Mouse (Mus musculus): ENCODE results near the gene Acta2.

The Acta2 gene

DNA sequence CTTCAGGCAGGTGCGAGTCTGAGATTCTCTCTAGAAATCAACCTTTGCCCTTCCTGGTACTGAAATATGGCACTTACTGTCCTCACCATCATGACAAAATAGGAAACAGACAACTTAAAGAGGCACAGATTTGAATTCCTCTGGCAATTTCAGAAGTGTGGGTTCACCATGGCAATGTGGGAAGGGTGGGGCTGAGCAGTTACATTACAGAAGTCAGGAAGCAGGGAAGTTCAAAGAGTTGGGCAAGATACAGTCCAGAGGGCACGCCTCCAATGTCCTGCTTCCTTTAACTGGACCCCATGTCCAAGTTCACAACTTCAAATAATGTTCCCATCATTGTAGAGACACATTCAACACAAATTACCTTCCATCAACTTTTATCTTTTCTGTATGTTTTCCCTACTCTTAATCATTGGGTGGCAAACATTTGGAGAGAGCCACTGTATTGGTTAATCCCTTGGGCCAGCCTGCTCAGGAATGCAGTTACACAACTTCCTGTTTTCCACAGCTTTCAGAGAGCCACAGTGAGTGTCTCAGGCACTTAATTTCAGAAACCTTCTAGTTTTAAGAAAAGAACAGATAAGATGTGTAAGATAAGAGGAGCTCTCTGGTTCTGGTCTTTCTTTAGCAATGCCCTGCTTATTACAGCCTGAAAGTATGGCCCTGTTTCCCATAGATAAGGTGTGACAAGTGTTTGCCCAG lies 7.0 kb upstream of the Acta2 start:
- H3K36me3 ChIP-seq (ENCODE audit: insufficient read depth, low read length) = no peaks in the 10 kb centered on the region
- no peak overlapping the region for H3K4me3 ChIP-seq (replicated peaks; ENCODE audit: low read length)
- H3K9me3 ChIP-seq (ENCODE audit: low read length) = no peaks in the 10 kb centered on the region
- no peaks in the 10 kb centered on the region for H3K27me3 ChIP-seq (ENCODE audit: insufficient read depth, low read length)
- no peaks in the 10 kb centered on the region for H3K4me1 ChIP-seq (replicated peaks; ENCODE audit: low read depth, low read length)
- TF ChIP-seq CTCF (conservative IDR thresholded peaks at IDR 0.05; ENCODE audit: low read length) (no peak), POU5F1 (IDR thresholded peaks at IDR 0.05; ENCODE audit: borderline replicate concordance, low read length) (no peak), NANOG (IDR thresholded peaks at IDR 0.05; ENCODE audit: borderline replicate concordance, low read length) (no peak)

DNA sequence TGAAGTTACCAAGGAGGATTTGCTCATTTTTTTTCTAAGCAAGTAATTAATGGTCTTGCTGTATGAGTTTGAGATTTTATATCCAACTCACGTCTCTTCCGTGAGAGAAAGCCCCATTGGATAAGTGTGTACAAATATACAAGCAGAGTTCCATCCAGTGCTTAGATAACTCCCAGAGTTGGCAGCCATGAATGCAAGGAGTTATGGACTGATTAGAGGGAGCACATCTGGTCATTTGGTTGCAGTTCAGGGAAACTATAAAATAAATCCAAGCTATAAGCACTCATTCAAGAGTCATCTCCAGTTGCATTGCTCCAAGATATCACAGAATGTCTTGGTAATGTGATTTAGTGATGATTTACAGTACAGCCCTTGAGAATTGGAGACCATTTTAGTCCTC lies 1.5 kb upstream of the Acta2 start:
- Histone ChIP-seq H3K4me1 (replicated peaks; ENCODE audit: low read depth, low read length) (peaks cover 6% of the 10 kb centered on the region; the same call in 1 of the 2 replicates), H3K36me3 (ENCODE audit: insufficient read depth, low read length) (no peaks in the 10 kb centered on the region), H3K9me3 (ENCODE audit: low read length) (no peaks in the 10 kb centered on the region), H3K27me3 (ENCODE audit: insufficient read depth, low read length) (no peaks in the 10 kb centered on the region), H3K4me3 (replicated peaks; ENCODE audit: low read length) (no peak overlapping the region)
- TF ChIP-seq POU5F1 (IDR thresholded peaks at IDR 0.05; ENCODE audit: borderline replicate concordance, low read length) (no peak), NANOG (IDR thresholded peaks at IDR 0.05; ENCODE audit: borderline replicate concordance, low read length) (no peak), CTCF (conservative IDR thresholded peaks at IDR 0.05; ENCODE audit: low read length) (no peak)

- H3K9me3 ChIP-seq (ENCODE audit: low read length) = no peaks in the 10 kb centered on the region
- H3K27me3 ChIP-seq (ENCODE audit: insufficient read depth, low read length) = no peaks in the 10 kb centered on the region
- H3K4me3 ChIP-seq (replicated peaks; ENCODE audit: low read length) = no peak overlapping the region
- H3K4me1 ChIP-seq (replicated peaks; ENCODE audit: low read depth, low read length) = peaks cover 6% of the 10 kb centered on the region; the same call in 1 of the 2 replicates
- no peaks in the 10 kb centered on the region for H3K36me3 ChIP-seq (ENCODE audit: insufficient read depth, low read length)
- TF ChIP-seq CTCF (conservative IDR thresholded peaks at IDR 0.05; ENCODE audit: low read length) = no peak
Measured at GRCm38 (mm10) chr19:34256149-34256548, 759 bp upstream of the Acta2 start.

DNA sequence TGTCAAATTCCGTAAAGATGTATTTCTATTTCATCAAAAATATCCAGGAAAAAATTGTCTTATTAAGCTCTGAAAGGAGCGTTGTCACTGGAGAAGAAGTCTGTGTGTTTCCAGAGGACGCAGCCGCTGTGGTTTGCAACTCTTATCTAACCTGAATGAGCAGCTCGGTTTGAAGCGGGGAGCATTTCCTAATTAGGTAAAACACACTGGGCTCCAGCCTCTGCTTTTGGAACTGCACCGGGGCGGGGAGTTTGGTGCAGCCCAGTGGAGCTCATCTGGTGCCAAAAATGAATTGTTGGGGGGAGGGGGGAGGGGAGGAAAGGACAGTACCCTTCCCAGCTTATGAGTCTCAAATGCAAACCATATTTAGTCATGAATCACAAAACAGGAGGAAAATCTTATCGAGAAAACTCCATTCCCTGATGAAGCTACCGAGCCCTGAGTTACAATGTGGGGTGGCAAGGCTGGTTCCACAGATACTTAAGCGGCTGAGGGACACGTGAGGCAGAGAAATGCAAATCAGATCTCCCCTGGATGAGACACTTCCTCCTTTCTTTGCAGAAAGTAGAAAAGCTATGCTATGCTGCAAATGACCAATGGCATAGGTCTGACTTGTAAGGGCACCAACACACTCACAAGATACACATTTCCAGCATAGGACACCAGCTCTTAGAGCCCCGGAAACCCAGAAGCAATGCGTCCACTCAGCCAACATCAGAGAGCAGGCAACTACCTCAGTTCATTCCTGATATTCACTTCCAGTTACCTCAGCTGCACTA lies 1.1 kb downstream of the Acta2 start:
- TF ChIP-seq NANOG (IDR thresholded peaks at IDR 0.05; ENCODE audit: borderline replicate concordance, low read length) = no peak
- TF ChIP-seq POU5F1 (IDR thresholded peaks at IDR 0.05; ENCODE audit: borderline replicate concordance, low read length) = no peak
- TF ChIP-seq CTCF (conservative IDR thresholded peaks at IDR 0.05; ENCODE audit: low read length) = no peak
- no peaks in the 10 kb centered on the region for H3K27me3 ChIP-seq (ENCODE audit: insufficient read depth, low read length)

DNA sequence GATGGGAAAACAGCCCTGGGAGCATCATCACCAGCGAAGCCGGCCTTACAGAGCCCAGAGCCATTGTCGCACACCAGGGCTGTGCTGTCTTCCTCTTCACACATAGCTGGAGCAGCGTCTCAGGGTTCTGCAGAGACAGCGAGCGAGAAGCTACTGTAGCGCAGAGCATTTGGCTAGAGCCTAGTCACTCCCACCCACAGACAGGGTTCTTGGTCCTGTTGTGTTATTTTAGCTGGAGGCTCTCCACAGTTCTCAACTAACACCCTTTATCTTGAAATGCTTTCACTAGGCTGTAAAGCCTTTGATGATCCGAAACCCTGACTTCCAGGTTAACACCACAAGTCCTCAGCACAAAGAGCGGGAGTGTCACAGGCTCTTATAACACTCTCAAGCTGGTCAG lies 2.9 kb downstream of the Acta2 start:
- H3K27me3 ChIP-seq (ENCODE audit: insufficient read depth, low read length) = no peaks in the 10 kb centered on the region
- no peaks in the 10 kb centered on the region for H3K36me3 ChIP-seq (ENCODE audit: insufficient read depth, low read length)
- H3K4me3 ChIP-seq (replicated peaks; ENCODE audit: low read length) = no peak overlapping the region
- TF ChIP-seq CTCF (conservative IDR thresholded peaks at IDR 0.05; ENCODE audit: low read length) (no peak), NANOG (IDR thresholded peaks at IDR 0.05; ENCODE audit: borderline replicate concordance, low read length) (no peak), POU5F1 (IDR thresholded peaks at IDR 0.05; ENCODE audit: borderline replicate concordance, low read length) (no peak)
- peaks cover 6% of the 10 kb centered on the region; the same call in 1 of the 2 replicates for H3K4me1 ChIP-seq (replicated peaks; ENCODE audit: low read depth, low read length)
- H3K9me3 ChIP-seq (ENCODE audit: low read length) = no peaks in the 10 kb centered on the region

More for the DNA sequence above, 1.1 kb downstream of the Acta2 start:
- Histone ChIP-seq H3K4me3 (replicated peaks; ENCODE audit: low read length) (no peak overlapping the region), H3K36me3 (ENCODE audit: insufficient read depth, low read length) (no peaks in the 10 kb centered on the region), H3K4me1 (replicated peaks; ENCODE audit: low read depth, low read length) (peaks cover 6% of the 10 kb centered on the region; the same call in 1 of the 2 replicates), H3K9me3 (ENCODE audit: low read length) (no peaks in the 10 kb centered on the region)

DNA sequence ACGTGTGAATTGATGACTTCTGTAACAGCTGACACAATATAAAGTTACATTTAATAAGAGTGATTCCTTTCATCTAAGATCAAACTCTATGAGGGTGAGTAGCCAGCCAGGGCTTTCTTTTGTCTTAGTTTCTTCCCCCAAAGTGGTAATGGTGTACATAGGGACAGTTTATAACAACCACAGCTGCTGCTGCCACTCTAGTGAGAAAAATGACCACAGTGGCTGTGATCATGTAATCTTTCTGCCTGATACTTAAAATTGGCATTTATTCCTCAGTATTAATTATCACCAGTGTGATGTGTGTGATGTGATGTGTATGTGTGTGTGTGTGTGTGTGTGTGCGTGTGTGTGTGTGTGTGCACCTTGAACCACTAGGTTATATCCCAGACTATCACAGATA lies 3.5 kb downstream of the Acta2 start:
- H3K36me3 ChIP-seq (ENCODE audit: insufficient read depth, low read length) = no peaks in the 10 kb centered on the region
- no peaks in the 10 kb centered on the region for H3K27me3 ChIP-seq (ENCODE audit: insufficient read depth, low read length)
- TF ChIP-seq NANOG (IDR thresholded peaks at IDR 0.05; ENCODE audit: borderline replicate concordance, low read length) (no peak), POU5F1 (IDR thresholded peaks at IDR 0.05; ENCODE audit: borderline replicate concordance, low read length) (no peak), CTCF (conservative IDR thresholded peaks at IDR 0.05; ENCODE audit: low read length) (no peak)
- peaks cover 6% of the 10 kb centered on the region; the same call in 1 of the 2 replicates for H3K4me1 ChIP-seq (replicated peaks; ENCODE audit: low read depth, low read length)
- H3K4me3 ChIP-seq (replicated peaks; ENCODE audit: low read length) = no peak overlapping the region
- H3K9me3 ChIP-seq (ENCODE audit: low read length) = no peaks in the 10 kb centered on the region

GRCm38 (mm10) chr19:34250621-34251020 lies 4.8 kb downstream of the Acta2 start:
- Histone ChIP-seq H3K27me3 (ENCODE audit: insufficient read depth, low read length) (no peaks in the 10 kb centered on the region), H3K9me3 (ENCODE audit: low read length) (no peaks in the 10 kb centered on the region), H3K36me3 (ENCODE audit: insufficient read depth, low read length) (no peaks in the 10 kb centered on the region), H3K4me1 (replicated peaks; ENCODE audit: low read depth, low read length) (peaks cover 6% of the 10 kb centered on the region; the same call in 1 of the 2 replicates), H3K4me3 (replicated peaks; ENCODE audit: low read length) (no peak overlapping the region)
- TF ChIP-seq POU5F1 (IDR thresholded peaks at IDR 0.05; ENCODE audit: borderline replicate concordance, low read length) = no peak
- no peak for TF ChIP-seq CTCF (conservative IDR thresholded peaks at IDR 0.05; ENCODE audit: low read length)
- TF ChIP-seq NANOG (IDR thresholded peaks at IDR 0.05; ENCODE audit: borderline replicate concordance, low read length) = no peak

GRCm38 (mm10) chr19:34248558-34248957 lies 6.8 kb downstream of the Acta2 start:
- no peaks in the 10 kb centered on the region for H3K27me3 ChIP-seq (ENCODE audit: insufficient read depth, low read length)
- H3K9me3 ChIP-seq (ENCODE audit: low read length) = no peaks in the 10 kb centered on the region
- no peak overlapping the region for H3K4me3 ChIP-seq (replicated peaks; ENCODE audit: low read length)
- no peak for TF ChIP-seq POU5F1 (IDR thresholded peaks at IDR 0.05; ENCODE audit: borderline replicate concordance, low read length)
- no peak for TF ChIP-seq CTCF (conservative IDR thresholded peaks at IDR 0.05; ENCODE audit: low read length)
- TF ChIP-seq NANOG (IDR thresholded peaks at IDR 0.05; ENCODE audit: borderline replicate concordance, low read length) = no peak
- no peaks in the 10 kb centered on the region; the same call in 1 of the 2 replicates for H3K4me1 ChIP-seq (replicated peaks; ENCODE audit: low read depth, low read length)
- H3K36me3 ChIP-seq (ENCODE audit: insufficient read depth, low read length) = no peaks in the 10 kb centered on the region
